Mouse (Mus musculus): ENCODE results near the gene L1td1. TPM values are rescaled to one million over a fixed set of nuclear protein-coding genes. Genes with fewer than 3 reads are reported as not detected.
A peak's percentile ranks its signal among the peaks of the same experiment; 100 is the strongest.
"Not testable (repeated sequence)": the region's sequence is repeated elsewhere in the genome, so short reads cannot be mapped to it uniquely, and the experiment has no call there.

Gene L1td1
- total RNA-seq (2021) = not detected
- long read RNA-seq, experiment 1 = 0 reads
- long read RNA-seq, experiment 2 = 0 reads

DNA sequence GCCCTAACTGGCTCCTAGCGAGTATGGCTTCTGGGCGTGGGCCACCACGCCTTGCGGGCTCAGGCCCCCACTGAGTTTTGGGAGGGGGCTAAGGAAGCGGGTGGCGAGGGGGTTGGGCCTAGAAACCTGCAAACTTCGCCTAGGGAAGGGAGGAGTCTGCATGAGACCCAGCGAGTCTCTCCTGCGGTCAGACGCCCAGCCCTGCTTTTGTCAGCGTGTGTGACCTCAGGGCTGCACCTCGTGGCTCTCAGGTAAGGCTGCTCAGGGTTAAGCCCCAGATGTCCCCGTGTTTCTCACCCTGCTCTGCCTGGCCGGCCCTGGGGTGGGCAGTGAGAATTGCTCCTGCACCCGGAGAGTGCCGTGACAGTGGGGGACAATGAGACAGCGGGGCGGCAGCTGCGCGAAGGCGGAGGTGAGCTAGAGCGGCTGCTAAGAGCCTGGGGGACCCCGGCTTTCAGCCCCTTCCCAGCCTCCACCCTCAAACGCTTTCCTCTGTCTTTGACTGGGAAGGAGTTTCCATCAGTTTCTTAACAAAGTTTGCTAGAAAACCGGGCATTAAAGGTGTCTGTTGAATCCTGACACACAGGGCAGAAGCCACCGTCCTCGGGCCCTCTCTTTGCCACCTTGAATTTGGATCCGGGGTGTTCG lies at the start of gene L1td1:
Gene L1td1 (plus strand): TSS at position 145 of the 648 bp plus-strand sequence.
- DNase-seq = no peak

DNA sequence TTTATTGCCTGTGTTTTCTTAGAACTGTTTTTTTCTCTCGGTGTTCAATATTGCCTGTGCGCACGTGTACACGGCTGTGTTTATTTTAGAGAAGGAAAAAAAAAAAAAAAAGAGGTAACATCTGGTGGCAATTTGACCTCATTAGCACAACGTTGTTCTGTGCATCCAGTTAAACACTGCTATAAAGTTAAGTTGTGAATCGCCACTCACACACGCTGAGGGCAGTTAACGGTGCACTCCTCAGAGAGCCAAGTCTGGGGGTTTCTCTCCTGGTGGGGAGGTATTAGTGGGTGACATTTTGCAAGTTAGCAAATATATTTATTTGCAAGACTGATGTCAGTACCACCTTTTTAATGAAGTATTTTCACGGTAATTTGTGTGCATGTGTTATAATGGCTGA lies 49.0 kb upstream of the L1td1 start:
- no peak for DNase-seq

DNA sequence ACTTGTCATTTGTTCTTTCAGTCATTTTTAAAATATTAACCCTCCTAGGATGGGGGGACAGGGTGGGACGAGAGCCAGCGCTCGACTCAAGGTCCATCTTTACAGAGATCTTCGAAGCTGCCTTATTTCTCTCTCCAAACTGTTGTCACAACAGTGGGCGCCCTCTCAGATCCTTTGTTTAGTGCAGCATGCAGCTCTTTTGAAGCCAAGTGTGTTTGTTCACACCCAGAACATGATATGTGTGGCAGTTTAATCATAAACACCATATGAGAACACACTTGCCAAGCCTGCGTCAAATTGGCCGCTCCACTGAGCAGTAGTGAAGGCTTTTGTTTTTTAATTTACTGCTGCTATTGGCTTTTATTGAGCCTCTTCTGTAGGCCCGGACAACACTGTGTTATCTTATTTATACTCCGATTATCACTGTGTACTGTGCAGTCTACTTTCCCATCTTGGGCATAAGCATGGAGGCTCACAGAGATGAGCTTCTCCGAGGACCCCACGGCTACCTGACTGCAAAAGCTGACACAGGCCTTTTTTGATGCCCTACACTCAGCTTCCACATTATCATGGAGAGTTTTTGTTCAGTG lies 39.8 kb upstream of the L1td1 start:
- no peak for DNase-seq

DNA sequence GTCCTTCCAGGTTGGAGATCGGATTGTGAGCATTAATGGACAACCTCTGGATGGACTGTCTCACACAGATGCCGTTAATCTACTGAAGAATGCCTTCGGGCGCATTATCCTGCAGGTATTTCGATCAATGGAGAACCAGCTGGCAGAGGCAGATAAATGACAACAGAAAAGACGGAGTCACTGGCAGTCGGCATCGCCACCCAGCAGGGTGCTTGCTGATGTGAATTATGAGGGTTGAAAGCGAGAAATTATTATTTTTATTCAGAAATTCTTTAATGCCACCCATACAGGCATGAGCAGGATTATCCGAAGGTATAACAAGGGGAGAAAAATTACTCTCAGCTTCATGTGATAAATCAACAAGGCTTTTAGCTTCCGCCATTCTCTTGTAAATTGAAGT lies 38.4 kb upstream of the L1td1 start:
- no peak for DNase-seq

DNA sequence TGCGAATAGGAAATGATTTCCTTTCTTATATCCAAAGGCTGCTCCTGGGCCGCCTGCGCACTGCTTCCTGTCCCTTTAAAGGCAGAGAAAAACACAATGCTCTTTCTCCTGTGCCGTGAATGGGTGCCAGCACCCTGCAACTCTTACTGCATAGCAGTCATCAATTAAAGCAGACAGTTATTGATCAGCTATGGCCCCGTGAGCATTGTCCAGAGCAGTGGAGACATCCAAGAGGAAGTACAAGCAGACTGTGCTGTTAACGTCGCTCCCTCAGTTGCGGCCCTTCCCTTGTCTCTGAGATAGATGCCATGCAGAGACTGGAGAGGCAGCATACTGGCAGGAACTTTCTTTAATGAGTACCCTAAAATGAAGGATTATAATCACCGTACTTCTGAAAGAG lies 38.0 kb upstream of the L1td1 start:
- no peak for DNase-seq

DNA sequence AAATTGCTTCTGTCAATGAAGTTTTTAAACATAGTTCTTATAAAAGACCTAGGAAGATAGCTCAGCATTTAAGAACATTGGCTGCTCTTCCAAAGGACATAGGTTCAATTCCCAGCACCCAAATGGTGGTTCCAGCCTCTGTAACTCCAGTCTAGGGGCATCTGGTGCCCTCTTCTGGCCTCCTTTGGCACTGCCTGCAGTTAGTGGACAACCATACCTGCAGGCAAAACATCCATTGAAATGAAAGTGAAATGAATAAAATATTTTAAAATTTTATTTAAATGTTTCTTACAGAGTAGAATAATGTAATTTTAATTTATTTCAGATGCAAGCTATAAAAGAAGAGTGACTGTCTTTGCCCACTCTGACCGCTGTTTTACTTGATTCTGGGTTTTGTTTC lies 36.5 kb upstream of the L1td1 start:
- no peak for DNase-seq

DNA sequence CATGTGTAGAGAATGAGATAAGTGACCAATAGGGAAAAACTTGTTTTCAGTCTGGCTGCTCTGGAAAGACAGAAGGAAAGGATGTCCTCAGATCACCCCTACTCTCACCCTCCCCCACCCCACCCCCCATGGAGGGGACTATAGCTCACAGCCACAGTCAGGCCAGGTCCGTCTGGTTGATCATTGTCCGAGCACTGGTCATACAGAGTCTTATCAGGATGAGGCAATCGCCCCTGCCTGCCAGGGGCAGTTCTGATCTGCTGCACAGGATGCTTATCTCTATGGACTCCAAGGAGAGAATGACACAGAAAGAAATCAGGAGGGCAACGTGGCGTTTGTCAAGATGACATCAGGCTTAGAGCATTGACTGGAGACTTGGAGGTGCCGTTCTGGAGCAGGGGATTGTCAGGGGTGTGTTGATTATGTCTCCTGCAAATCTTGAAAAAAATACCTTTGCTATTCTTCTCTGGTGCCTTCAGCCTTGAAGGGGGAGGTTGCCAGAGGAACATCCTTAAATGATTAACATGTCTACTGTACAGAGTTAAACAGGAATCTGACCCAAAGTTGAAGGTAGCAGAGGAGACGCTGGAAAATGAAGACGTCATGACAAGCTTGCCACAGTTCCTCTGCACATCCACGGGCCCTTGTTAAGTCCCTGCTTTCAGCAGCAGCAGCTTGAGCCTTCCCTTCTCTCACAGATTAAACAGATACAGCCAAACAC lies 32.9 kb upstream of the L1td1 start:
- no peak for DNase-seq

DNA sequence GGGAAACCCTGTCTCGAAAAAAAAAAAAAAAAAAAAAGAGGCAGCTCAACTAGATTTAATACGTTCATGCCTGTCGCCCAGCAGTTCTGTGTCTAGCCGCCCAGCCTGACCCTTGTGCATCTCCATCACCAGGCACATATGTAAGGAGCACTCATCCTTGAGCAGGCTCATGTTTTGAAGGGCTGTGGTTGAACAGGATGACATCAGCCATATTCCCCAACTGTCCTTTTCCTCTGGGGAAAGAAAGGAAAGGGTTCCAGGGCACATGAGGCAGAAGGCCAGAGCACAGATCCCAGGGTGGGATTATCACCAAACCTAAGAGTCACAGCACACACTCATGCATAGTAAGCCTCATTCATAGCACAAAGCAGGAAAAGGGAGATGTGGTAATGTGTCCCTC lies 28.6 kb upstream of the L1td1 start:
- no peak for DNase-seq

DNA sequence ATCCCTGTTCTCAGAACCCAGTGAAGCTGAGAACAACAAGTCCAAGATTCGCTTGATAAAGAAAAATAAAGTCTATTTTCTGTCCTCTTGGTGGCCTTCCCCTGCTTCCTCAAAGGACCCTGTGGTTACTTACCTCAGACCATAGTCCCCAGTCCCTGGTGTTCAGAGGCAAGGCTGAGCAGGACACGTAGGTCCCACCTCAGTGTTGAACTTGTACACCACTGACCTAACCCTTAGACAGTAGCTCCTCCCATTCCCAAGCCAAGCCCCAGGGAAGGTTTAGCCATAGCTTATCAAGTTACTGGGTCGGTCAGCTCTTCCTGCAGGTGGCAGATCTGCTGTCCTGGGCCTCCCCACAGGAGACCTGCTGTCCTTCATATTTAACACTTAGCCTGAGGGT lies 27.6 kb upstream of the L1td1 start:
- no peak for DNase-seq

DNA sequence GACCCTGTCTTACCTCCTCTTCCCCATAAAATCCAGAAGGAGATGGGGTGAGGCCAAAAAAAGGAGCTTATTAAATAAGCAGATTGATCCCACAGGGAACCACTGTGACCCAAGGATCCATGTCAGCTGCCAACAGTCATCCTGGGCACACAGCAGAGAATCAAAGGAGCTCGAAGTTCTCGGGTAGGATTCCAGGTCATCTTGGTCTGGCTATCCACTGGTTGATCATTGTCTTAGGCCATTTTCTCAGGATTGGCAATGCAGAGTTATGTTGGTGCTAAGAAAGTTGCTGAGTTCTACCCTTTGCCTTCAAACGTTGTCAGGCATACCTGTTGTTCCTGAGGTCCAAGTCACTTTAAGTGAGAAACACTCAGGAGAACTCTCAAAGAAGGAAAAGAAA lies 26.4 kb upstream of the L1td1 start:
- no peak for DNase-seq

DNA sequence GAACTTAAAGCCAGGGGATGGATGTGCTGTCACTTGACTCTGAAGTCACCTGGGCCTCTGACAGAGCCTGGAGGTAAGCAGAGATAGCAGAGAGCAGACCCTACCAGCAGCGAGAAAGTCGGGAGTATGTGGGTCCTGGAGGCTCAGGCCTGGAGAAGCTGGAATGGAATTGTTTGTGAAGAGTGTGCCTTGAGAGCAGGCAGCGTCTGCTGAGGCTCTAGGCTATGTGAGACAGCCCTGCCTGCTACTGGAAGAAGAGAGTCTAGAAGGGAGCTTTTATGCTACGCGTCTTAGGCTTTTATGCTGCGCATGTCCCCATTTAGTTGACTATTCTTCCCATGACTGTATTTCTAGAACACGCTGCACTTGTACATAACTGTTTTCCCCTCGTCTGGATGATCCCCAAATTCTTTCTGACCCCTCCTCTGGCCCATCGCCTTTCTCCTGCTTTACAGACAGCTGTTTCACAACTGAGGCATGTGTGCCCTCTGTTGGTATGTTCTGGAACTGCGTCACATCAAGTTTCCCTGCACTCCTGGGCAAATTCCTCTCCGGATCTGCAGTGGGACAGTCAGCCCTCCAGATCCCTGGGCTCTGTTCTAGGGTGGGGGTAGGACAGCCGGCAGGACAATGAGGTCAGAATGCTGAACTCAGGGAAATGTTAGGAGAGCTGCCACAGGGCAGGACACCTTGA lies 24.2 kb upstream of the L1td1 start:
- peak; percentile 60 to 62 for DNase-seq

DNA sequence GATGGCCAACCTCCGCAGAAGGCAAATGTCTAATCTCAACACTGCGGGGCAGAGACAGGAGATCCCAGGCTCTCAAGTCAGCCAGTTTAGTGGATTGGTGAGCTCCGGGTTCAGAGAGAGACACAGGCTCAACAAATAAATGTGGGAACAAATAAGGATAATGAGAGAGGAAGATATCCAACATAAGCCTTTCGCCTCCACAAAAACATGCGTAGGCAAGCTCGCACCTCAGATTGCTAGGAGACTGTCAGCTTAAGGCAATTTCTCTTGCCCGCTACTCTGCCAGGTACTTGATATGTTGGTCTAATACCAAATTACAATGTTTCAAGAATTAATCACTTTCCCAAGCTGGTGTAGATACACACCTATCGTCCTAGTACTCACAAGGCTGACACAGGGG lies 15.6 kb upstream of the L1td1 start:
- DNase-seq = no peak

DNA sequence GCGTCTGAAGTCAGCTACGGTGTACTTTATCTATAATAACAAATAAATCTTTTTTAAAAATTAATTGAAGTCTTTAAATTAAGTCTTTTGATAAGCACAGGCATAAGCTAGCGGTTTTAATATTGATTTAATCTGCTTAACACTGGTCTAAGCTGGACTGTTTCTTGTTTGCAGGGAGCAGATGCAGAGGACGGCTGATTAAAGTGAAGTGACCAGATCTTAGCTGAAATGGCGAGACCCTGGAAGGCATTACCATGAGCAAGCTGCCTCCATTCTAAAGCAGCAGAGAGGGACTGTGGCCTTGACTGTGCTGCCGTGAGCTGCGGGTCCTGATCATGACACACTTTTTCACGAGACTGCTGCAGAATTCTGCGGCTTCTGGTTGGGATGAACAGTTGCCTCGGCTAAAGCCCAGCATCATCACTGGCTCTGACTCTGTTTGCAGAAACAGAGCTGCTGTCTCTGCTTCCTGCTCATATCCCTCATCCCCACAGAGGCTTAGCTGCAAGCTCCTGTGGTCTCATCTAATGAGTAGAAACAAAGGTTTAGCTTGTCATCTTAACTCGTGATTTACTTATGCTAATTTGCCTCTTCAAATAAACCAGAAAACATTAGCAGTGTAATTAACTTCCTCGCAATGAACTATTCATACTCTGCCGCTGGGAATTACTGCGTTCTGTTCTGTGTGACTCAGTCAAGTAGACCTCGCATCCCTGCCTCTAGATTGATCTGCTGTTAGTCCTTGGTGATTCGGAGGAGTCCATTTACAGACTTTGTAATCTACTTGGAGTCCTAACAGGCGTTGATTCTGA lies 8.6 kb upstream of the L1td1 start:
- DNase-seq = no peak

DNA sequence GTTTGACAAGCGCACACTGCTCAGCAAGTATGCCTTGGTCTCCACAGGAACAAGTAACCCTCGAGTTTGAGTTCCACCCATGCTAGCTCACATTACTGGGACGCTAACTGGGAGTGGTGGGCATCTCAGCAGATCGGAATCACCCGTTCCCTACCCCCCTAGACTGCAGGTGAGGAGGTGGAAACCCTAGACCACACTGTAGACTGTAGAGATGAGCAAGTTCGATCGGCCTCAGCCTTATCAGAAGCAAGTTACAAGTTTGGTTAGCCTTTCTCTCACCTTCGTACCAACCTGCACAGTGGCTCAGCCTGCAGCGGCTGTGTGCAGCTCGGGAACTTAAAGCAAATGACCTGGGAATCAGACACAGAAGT lies 8.0 kb upstream of the L1td1 start:
- DNase-seq = no peak

DNA sequence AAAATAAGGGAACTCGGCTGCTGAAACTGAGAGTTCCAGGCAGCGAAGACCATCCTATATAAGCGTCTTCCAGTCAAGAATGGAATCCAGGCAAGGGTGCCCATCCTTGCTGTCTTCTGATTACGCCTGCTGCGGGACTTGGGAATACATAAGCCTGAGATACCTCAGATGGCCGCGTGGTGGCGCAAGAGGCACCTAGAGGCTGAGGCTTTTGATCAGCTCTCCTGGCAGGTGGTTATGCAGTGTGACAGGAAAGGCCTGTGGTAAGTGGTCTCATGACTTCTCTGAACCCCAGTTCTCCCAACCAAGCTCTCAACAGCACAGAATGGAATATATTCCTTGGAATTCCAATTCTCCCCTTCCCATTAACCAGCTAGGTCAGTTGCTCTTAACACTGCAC lies 4.1 kb upstream of the L1td1 start:
- DNase-seq = peak; percentile 66 to 69

DNA sequence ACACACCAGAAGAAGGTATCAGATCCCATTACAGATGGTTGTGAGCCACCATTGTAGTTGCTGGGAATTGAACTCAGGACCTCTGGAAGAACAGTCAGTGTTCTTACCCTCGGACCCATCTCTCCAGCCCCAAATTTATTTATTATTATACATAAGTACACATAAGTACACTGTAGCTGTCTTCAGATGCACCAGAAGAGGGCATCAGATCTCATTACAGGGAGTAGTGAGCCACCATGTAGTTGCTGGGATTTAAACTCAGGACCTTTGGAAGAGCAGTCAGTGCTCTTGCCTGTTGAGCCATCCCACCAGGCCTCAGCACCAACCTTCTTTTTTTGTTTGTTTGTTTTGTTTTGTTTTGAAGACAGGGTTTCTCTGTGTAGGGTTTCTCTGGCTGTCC lies 1.9 kb upstream of the L1td1 start:
- DNase-seq = not testable (repeated sequence)

DNA sequence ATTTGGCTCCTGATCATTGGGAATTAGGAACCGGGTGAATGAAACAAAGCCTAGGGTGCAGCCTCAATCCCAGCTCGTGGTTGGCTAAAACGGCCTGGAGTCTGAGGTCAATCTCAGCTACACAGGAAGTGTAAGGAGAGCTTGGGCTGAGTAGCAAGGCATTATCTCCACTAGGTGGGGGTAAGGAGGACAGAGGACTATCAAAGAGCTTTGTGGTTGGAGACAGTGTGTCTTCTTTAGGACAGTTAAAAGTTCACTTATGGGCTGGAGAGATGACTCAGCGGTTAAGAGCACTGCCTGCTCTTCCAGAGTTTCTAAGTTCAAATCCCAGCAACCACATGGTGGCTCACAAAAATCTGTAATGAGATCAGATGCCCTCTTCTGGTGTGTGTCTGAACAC lies 1.1 kb upstream of the L1td1 start:
- DNase-seq = peak in 1 of 2 experiments; percentile 7

DNA sequence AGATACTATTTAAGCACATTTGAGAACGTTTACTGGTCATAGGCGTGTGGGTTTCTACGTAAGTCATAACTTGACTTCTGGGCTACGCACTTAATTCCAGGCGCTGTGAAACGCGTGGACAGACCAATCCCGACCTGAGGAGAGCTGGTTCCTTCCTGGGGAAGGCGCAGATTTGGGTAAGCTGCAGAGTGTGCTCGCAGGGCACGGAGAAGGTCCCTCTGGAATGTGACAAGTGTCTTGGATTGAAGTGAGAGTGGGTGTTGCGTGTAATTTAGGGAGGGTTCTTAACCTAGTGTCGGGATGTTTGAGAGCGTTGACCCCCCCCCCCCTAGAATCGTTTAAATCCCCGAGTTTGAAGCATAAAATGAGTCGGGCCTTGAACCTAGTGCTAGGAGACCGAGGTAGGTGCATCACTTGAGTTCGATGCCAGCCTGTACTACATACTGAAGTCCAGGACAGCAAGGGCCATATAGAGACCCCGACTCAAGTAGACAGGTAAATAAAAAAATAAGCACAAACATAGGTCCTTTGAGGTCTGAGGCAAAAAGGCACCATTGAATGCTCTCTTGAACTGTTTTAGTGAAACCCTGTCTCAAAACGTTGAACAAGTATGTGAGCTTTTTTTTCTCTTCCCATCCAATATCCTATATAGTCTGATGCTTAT lies 893 bp downstream of the L1td1 start:
- no peak for DNase-seq

DNA sequence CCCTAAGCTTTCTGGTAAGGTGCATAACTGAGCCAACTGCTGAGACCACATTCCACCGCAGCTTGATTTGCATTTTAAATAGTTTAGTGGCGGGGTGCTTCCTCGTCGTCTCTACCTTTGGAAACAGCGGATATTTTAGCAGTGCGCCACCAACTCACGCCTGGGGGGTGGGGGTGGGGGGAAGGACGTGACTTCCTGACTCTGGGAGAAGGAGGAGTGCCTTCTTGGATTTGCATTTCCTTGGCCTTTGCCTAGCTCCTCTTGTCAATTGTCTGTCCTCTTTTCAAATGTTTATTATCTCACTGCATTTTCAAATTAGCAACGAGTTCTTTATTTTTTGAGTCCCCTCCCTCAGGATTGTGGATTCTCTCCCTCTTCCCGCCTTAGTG lies 1.4 kb downstream of the L1td1 start:
- no peak for DNase-seq

DNA sequence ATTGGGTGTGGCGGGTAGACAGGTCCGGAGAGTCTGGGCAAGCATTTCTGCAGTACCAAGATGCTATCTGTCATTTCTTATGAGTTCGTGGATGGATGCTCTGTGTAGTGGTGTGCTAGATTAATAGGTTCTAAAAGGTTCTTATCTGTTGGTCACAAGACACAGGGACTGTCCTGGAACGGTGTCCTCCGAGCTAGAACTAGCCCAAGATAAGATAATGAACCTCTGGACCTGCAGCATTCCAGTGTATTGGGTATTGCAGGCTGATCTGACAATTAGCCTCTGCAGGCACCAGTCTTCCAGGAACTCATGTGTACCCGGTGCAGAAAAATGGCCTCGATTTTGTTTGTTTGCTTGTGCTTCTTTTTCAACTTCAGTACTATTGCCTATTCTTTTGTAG lies 2.2 kb downstream of the L1td1 start:
- DNase-seq = no peak

DNA sequence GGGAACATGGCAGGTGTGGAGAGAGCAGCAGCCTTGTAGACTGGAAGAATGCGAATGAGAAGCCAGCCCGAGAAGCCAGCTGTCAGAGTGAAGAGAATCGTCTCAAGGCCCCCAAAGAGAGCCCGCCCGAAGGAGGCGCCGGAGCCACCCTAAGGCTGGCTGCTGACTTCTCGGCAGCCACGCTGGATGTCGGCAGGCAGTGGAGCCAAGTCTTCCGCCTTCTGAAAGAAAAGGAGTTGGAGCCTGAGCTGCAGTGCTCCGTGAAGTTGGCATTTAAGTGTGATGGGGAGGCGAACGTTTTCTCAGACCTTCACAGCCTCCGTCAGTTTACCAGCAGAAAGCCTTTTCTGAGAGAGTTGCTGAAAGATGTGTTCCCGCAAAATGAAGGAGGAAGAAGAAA lies 7.1 kb downstream of the L1td1 start:
- no peak for DNase-seq

DNA sequence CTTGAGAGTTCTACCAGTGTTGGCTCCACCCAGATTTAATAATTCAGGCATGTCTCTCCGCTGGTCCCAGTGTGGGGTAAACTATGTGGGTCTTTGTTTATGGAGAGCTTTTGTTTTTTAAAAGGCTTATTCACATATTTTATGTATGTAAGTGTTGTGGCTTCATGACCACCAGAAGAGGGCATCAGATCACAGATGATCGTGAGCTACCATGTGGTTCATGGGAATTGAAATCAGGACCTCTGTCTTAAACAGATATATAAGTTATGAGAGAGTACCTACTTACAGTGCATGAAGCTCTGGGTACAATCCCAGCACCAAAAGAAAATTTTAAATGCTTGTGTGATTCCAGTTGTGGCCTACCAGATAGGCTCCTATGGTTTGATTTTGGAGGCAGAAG lies 13.2 kb downstream of the L1td1 start:
- peak in 1 of 2 experiments; percentile 13 for DNase-seq
